In the genomic region with DNA sequence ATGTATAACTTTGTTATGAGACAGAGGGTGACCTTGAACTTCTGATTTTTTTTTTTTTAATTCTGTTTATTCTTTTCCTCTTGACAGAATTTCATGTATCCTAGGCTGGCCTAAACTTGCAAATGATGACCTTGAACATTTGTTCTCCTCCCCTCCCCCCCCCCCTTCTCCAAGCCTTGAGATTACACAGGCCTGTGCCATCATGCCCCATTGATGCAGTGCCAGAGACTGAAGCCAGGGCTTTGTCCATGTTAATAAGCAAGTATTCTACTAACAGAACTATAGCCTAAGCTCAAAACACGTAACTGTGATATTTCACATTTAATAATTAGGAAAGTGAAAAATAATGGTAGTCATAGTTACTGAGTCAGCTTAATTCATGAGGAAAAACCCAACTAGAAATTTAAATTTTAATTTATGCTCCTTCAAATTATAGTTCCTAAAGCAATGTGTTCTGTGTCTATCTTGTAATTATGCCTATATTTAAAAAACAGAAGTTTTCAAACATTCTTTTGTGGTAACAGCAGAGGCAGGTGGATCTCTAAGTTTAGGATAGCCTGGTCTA, we compare ENCODE assay signal across 29 mouse cellular contexts. TPM values are rescaled to one million over a fixed set of nuclear protein-coding genes. Genes with fewer than 3 reads are reported as not detected.
DNase-seq lines count a peak whose midpoint lies in the region; ATAC-seq lines count a peak whose summit lies in the region.
"Had no signal": no experiment of that assay in that cellular context is flagged by ENCODE, and none has a peak within 500 bp of the region (broad histone marks: within the 10 kb centered on the region; RNA-seq: fewer than 3 reads in every experiment).

No protein-coding gene starts in this region.

- H3K4me2 ChIP-seq in liver, embryonic 12.5 days = no peak overlapping the region
- H3K4me2 ChIP-seq: forebrain, embryonic 13.5 days; heart, embryonic 13.5 days; hindbrain, embryonic 13.5 days; limb, embryonic 15.5 days; lung, embryonic 14.5 days had no signal

- peaks cover 13% of the 10 kb centered on the region; the same call in 1 of the 2 replicates for H3K4me1 ChIP-seq in liver, embryonic 12.5 days
- H3K4me1 ChIP-seq: forebrain, embryonic 13.5 days; hindbrain, embryonic 13.5 days; limb, embryonic 10.5 days; limb, embryonic 15.5 days had no signal

- no peak for ATAC-seq in liver, embryonic 12.5 days
- ATAC-seq: CD4-positive, CD25-positive, alpha-beta regulatory T cell, adult 4 months; forebrain, embryonic 13.5 days; intestine, embryonic 16.5 days had no signal

- H3K4me3 ChIP-seq in liver, embryonic 12.5 days = no peak overlapping the region
- H3K4me3 ChIP-seq: forebrain, embryonic 13.5 days; heart, embryonic 13.5 days; hindbrain, embryonic 13.5 days; limb, embryonic 10.5 days; limb, embryonic 15.5 days had no signal

- H3K27ac ChIP-seq in liver, embryonic 12.5 days = no peak overlapping the region
- H3K27ac ChIP-seq: forebrain, embryonic 13.5 days; hindbrain, embryonic 13.5 days; kidney, postnatal 0 days; limb, embryonic 10.5 days; limb, embryonic 15.5 days; liver, embryonic 14.5 days had no signal

- WGBS in liver, embryonic 12.5 days (ENCODE audit: insufficient replicate concordance) = 85% methylated on average over 1 of the region's 1 CpGs

- no peaks in the 10 kb centered on the region for H3K9me3 ChIP-seq in liver, embryonic 12.5 days (replicated peaks)
- H3K9me3 ChIP-seq: forebrain, embryonic 13.5 days; heart, embryonic 13.5 days; hindbrain, embryonic 13.5 days; limb, embryonic 10.5 days; limb, embryonic 15.5 days had no signal

- H3K9ac ChIP-seq in liver, embryonic 12.5 days = no peak overlapping the region
- H3K9ac ChIP-seq: forebrain, embryonic 13.5 days; heart, embryonic 13.5 days; hindbrain, embryonic 13.5 days; limb, embryonic 15.5 days; liver, embryonic 14.5 days; lung, embryonic 14.5 days had no signal

- no peaks in the 10 kb centered on the region for H3K36me3 ChIP-seq in liver, embryonic 12.5 days
- H3K36me3 ChIP-seq: heart, embryonic 13.5 days; hindbrain, embryonic 13.5 days; limb, embryonic 10.5 days; limb, embryonic 15.5 days had no signal

- H3K27me3 ChIP-seq in liver, embryonic 12.5 days (replicated peaks) = no peaks in the 10 kb centered on the region
- H3K27me3 ChIP-seq: forebrain, embryonic 13.5 days; heart, embryonic 13.5 days; hindbrain, embryonic 13.5 days; limb, embryonic 15.5 days had no signal

- DNase-seq in cerebellum, postnatal 10 days = peak; percentile 37 to 44
- no peak for DNase-seq in cerebellum, adult 8-10 months
- peak; percentile 28 for DNase-seq in ovary, adult 18-20 months (ENCODE audit: low spot score)
- DNase-seq in ovary, postnatal 10 days (ENCODE audit: low spot score) = no peak
- peak; percentile 64 to 65 for DNase-seq in adrenal gland, postnatal 36 days
- no peak for DNase-seq in urinary bladder, postnatal 36 days (ENCODE audit: low spot score in 2 of 2)
- DNase-seq: cerebellum, postnatal 36 days; gastrocnemius, postnatal 14 days; heart, postnatal 36 days; kidney, adult 8-10 months; kidney, postnatal 4 days; layer of hippocampus, postnatal 36 days; lung, embryonic 14.5 days; lung, postnatal 14 days; midbrain, embryonic 14.5 days; right cerebral cortex, adult 18-20 months; spleen, adult 18-20 months; thymus, adult 18-20 months; thymus, postnatal 36 days had no signal

RNA-seq across cellular contexts. Expression of a gene that starts 12.7 kb away (rescaled TPM):
- 10 to 100 TPM; 78.1 to 93.7 TPM for total RNA-seq in adrenal gland, postnatal 36 days (2021)
- polyA plus RNA-seq in liver, embryonic 12.5 days (2016; fragmentation: Nextera tagmentation; extraction: Ambion mirVana) = 14.3 and 14.4 TPM in 2 replicates

Comparison
In these comparisons a context has a peak if more than half of its experiments do, and no peak if none do; other contexts are left out.
1. DNase-seq: peak in cerebellum, postnatal 10 days (2 of 2), ovary, adult 18-20 months (single experiment) and adrenal gland, postnatal 36 days (2 of 2); none in cerebellum, adult 8-10 months (single experiment), ovary, postnatal 10 days (single experiment) and urinary bladder, postnatal 36 days (0 of 2).